Mouse (Mus musculus) Patski (cell line): ENCODE data around the gene Dennd6b. TPM values are rescaled to one million over a fixed set of nuclear protein-coding genes. Genes with fewer than 3 reads are reported as not detected.

Experiments used
- ATAC-seq: fragments of 100-300 bp; one replicate; pipeline ENCODE4 v1.8.0; 2021
- CTCF ChIA-PET: fragments of 350-600 bp; sonication (Branson Sonifier 250); formaldehyde crosslinking; loops from one replicate; lab custom pipeline; 2022; ENCODE audit warnings: inconsistent platforms; lab: Charles Lee
- POLR2A ChIA-PET: fragments of 350-600 bp; sonication (Branson Sonifier 250); formaldehyde crosslinking; loops from one replicate; lab custom pipeline; 2022; ENCODE audit warnings: antibody characterized with exemption, inconsistent platforms; lab: Charles Lee
- DNase-seq: peaks from one replicate; pipeline ENCODE4 v3.0.0-alpha.2; 2011; ENCODE audit warnings: low read depth, low spot score
- H3K27me3 ChIP-seq: fragments of 371-371 bp; one replicate; pipeline ENCODE4 v1.5.1; 2021
- CTCF ChIP-seq: fragments of 100-300 bp; IDR thresholded peaks from one replicate; pipeline ENCODE4 v1.5.1; 2021
- in situ Hi-C: fragments of 300-500 bp; cut with MboI; formaldehyde crosslinking; loops from 3 replicates; pipeline ENCODE4 v1.11.1; 2018; ENCODE audit warnings: low pct_unique_long_range_greater_than_20kb, mixed read lengths
- polyA plus RNA-seq: library from polyadenylated mRNA; unstranded; gene quantifications from one replicate; pipeline ENCODE4 v1.2.3, GENCODE M21; 2021

The Dennd6b gene
- polyA plus RNA-seq, 1 experiment from 2014 or later: 11.3 TPM

GRCm38 (mm10) chr15:89171526-89172051 is 24.7 kb downstream of the Dennd6b start:
- POLR2A ChIA-PET: interaction anchor here (0.7 kb wide), 1 partner anchor 14 kb away, joined by 3 read pairs; no protein-coding TSS in a partner anchor
- ATAC-seq: no peak
- CTCF ChIA-PET: interaction anchor here (1.4 to 3.2 kb wide), 2 partner anchors 38 to 43 kb away, joined by 4 to 8 read pairs; partner anchors contain the start of gene Hdac10
- no peak for TF ChIP-seq CTCF
- no peaks in the 10 kb centered on the region for H3K27me3 ChIP-seq
- no peak for DNase-seq
- in situ Hi-C loops: no loop called here

GRCm38 (mm10) chr15:89170102-89170501 is 26.2 kb downstream of the Dennd6b start:
- no peak for DNase-seq
- ChIA-PET POLR2A (interaction anchor here (1.2 to 3.9 kb wide), 3 partner anchors 9 to 26 kb away, joined by 3 to 14 read pairs (median 10); partner anchors contain the start of gene Dennd6b), CTCF (interaction anchor here (1.4 to 3.2 kb wide), 3 partner anchors 9 to 41 kb away, joined by 4 to 10 read pairs (median 8); partner anchors contain the start of gene Hdac10)
- no peak for TF ChIP-seq CTCF
- ATAC-seq: no peak
- in situ Hi-C loops: no loop called here
- H3K27me3 ChIP-seq: no peaks in the 10 kb centered on the region

- CTCF ChIA-PET: interaction anchor here (1.6 to 3.2 kb wide), 2 partner anchors 9 to 41 kb away, joined by 8 to 10 read pairs; partner anchors contain the start of gene Hdac10
- ATAC-seq (peak; percentile 91), DNase-seq (peak; percentile 94)
- no peak for TF ChIP-seq CTCF
- POLR2A ChIA-PET: interaction anchor here (1.2 to 3.9 kb wide), 4 partner anchors 10 to 27 kb away, joined by 3 to 14 read pairs (median 8); partner anchors contain the start of genes Dennd6b and Mapk11
- in situ Hi-C loops: no loop called here
- H3K27me3 ChIP-seq: no peaks in the 10 kb centered on the region
Observed at GRCm38 (mm10) chr15:89169431-89169830, 26.9 kb downstream of the Dennd6b start.

GRCm38 (mm10) chr15:89168922-89169321 is 27.4 kb downstream of the Dennd6b start:
- H3K27me3 ChIP-seq: no peaks in the 10 kb centered on the region
- no peak for ATAC-seq
- ChIA-PET POLR2A (interaction anchor here (1.4 to 3.9 kb wide), 3 partner anchors 10 to 27 kb away, joined by 6 to 14 read pairs (median 10); partner anchors contain the start of genes Dennd6b and Mapk11), CTCF (interaction anchor here (1.6 to 3.2 kb wide), 2 partner anchors 10 to 40 kb away, joined by 8 to 10 read pairs; partner anchors contain the start of gene Hdac10)
- DNase-seq: no peak
- in situ Hi-C loops: no loop called here
- TF ChIP-seq CTCF: no peak

- no peak for ATAC-seq
- in situ Hi-C loops: no loop called here
- ChIA-PET POLR2A (interaction anchor here (0.9 to 1.1 kb wide), 3 partner anchors 10 to 14 kb away, joined by 3 read pairs; no protein-coding TSS in a partner anchor), CTCF (interaction anchor here (0.8 to 1.1 kb wide), 2 partner anchors 30 to 37 kb away, joined by 3 to 4 read pairs; partner anchors contain the start of genes Dennd6b and Hdac10)
- no peak for TF ChIP-seq CTCF
- no peak for DNase-seq
- H3K27me3 ChIP-seq: no peaks in the 10 kb centered on the region
Observed at GRCm38 (mm10) chr15:89165478-89165877, 30.8 kb downstream of the Dennd6b start.

DNA sequence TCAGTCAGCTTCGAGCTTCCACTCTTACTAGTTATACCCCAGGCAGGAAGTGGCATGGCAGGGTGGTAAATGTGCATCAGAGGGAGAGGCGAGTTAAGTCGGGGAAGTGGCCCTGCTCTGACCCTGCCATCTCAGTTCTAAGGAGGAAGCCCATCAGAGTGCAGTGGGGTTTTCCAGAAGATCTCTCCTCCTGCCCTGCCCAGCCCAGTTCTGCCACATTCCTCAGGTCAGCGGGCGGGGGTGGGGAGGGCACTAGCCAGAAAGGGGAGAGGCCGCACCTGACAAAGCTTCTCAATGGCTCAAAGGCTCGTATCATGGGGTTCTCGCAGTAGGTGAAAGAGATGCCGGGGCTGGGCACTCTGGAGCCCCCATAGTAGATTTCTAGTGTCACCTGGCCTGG is 34.9 kb downstream of the Dennd6b start:
- ChIA-PET POLR2A (no interaction called here), CTCF (interaction anchor here (1.0 to 1.2 kb wide), 2 partner anchors 16 to 48 kb away, joined by 3 to 4 read pairs; no protein-coding TSS in a partner anchor)
- in situ Hi-C loops: no loop called here
- no peaks in the 10 kb centered on the region for H3K27me3 ChIP-seq
- no peak for TF ChIP-seq CTCF
- ATAC-seq (peak; percentile 56), DNase-seq (no peak)

- ATAC-seq (no peak), DNase-seq (no peak)
- in situ Hi-C loops: no loop called here
- no peaks in the 10 kb centered on the region for H3K27me3 ChIP-seq
- CTCF ChIA-PET: interaction anchor here (1.2 to 1.4 kb wide), 4 partner anchors 19 to 53 kb away, joined by 3 to 5 read pairs (median 4); partner anchors contain the start of gene Ppp6r2
- POLR2A ChIA-PET: interaction anchor here (1.1 kb wide), 1 partner anchor 37 kb away, joined by 4 read pairs; the partner anchor contains the start of gene Dennd6b
- TF ChIP-seq CTCF: no peak
Observed at GRCm38 (mm10) chr15:89158516-89158915, 37.8 kb downstream of the Dennd6b start.

GRCm38 (mm10) chr15:89157954-89158353 is 38.3 kb downstream of the Dennd6b start:
- in situ Hi-C loops: no loop called here
- CTCF ChIA-PET: interaction anchor here (1.3 kb wide), 1 partner anchor 20 kb away, joined by 3 read pairs; no protein-coding TSS in a partner anchor
- DNase-seq: no peak
- no peaks in the 10 kb centered on the region for H3K27me3 ChIP-seq
- no peak for ATAC-seq
- TF ChIP-seq CTCF: no peak
- POLR2A ChIA-PET: no interaction called here

DNA sequence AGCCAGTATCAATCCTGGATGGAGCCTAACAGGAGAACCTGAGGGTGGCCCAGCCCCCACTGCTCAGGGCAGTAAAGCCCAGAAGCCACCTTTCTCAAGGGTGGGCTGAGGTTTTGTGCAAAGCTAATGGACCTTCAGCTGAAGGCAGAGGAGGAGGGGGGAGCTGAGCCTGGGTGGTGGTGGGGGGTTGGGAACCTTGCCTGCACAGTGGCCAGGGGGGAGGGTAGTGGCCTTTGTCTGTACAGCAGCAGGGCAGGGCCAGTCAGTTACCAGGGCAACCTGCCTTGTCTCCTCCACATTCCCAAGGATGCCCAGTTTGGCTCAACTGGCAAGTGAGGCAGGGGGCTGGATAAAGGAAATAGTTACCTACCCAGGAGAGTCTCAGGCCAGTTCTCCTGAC is 44.0 kb downstream of the Dennd6b start:
- TF ChIP-seq CTCF: no peak
- DNase-seq (no peak), ATAC-seq (no peak)
- ChIA-PET POLR2A (no interaction called here), CTCF (no interaction called here)
- no peaks in the 10 kb centered on the region for H3K27me3 ChIP-seq
- in situ Hi-C loops: no loop called here

- no peak for TF ChIP-seq CTCF
- CTCF ChIA-PET: interaction anchor here (0.8 to 1.7 kb wide), 3 partner anchors 9 to 27 kb away, joined by 3 to 6 read pairs (median 4); partner anchors contain the start of genes Mapk12 and Tubgcp6
- POLR2A ChIA-PET: interaction anchor here (1.0 to 1.4 kb wide), 4 partner anchors 10 to 57 kb away, joined by 3 to 6 read pairs (median 4); partner anchors contain the start of gene Hdac10
- no peak for DNase-seq
- no peaks in the 10 kb centered on the region for H3K27me3 ChIP-seq
- in situ Hi-C loops: no loop called here
- no peak for ATAC-seq
Observed at GRCm38 (mm10) chr15:89150041-89150390, 46.3 kb downstream of the Dennd6b start.
